Mouse (Mus musculus): ENCODE results near the gene Hdlbp. TPM values are rescaled to one million over a fixed set of nuclear protein-coding genes. Genes with fewer than 3 reads are reported as not detected.
"Not testable (repeated sequence)": the region's sequence is repeated elsewhere in the genome, so short reads cannot be mapped to it uniquely, and the experiment has no call there.

Gene Hdlbp
- total RNA-seq (2022), result 100 to 1,000 TPM; 315 to 387 (median 363) TPM

DNA sequence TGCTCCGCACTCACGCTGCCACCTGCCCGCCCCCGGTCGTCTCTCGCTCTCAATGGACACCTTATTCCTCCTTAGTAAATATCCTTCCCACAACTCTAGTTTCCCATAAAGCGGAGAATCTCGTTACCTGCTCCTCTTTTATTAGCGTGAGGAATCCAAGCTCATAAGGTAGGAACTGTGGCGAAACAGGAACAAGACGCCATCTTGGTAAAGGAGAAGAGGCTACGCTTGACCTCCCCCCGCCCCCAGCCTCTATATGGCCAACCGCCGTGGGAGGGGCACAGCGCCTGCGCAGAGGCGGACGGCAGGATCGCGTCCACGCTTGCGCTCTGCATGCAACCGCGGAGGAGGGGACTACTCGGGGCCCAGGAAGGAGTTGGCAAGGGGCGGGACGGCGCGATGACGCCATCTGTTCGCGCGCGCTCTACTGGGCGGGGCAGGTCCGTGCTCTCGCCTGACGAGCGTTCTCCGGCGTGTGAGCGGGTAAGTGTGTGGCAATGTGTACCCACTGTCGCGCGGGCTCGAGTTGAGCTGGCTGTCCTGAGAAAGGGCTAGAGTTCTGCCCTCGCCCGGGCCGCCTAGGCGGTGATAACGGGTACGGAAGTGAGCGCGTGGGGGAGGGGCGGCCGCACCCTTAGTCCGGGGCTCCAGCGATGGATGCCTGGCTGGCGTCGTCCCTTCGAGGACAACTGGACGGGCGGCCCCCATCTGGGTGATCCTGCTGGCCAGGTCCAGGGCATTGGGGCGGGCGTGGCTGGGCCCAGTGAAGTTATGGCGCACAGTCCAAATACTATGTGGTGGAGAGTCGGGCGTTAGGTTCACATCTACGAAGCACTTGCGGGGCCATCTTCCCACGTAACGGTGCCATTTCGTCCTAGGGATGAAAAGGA is at the start of gene Hdlbp:
Gene Hdlbp (minus strand): TSS at position 230 of the 890 bp plus-strand sequence.
- DNase-seq (ENCODE audit: low spot score in 2 of 2), result peak; percentile 97 to 99

DNA sequence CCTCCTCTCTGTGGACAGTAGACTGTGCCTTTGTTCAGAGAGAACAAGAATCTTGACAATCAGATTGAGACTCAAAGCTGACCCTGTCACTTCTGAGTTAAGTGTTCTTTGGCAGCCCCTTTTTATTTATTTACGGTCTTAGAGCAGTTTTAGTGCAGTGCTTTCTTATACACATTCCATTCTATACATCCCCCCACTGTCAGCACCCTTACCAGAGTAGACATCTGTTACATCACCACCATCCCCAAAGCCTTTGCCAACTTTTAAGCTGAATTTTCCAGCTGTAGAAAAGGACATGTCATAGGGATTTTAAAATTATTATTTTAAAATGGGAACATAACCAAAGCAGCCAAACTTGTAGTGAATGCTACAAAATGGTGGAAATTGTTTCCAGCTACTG is 43.7 kb upstream of the Hdlbp start:
- DNase-seq (ENCODE audit: low spot score in 2 of 2), result no peak

DNA sequence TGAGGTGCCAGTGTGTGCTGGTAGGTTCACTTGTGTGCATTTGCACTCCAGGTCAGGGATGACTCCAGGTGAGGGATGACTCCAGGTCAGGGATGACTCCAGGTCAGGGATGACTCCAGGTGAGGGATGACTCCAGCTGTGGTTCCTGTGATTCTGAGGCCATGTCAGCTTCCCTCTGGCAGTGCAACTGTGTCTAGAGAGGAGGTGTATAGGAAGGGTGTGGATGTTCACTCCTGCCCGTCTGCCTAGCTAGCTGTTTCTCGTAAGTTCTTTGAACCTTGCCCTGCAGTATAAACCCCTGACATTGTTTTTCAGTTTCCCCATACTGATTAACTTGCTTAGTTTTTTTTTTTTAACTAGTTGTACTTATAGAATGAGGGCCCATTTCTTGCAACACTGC is 42.9 kb upstream of the Hdlbp start:
- DNase-seq (ENCODE audit: low spot score in 2 of 2), result no peak

DNA sequence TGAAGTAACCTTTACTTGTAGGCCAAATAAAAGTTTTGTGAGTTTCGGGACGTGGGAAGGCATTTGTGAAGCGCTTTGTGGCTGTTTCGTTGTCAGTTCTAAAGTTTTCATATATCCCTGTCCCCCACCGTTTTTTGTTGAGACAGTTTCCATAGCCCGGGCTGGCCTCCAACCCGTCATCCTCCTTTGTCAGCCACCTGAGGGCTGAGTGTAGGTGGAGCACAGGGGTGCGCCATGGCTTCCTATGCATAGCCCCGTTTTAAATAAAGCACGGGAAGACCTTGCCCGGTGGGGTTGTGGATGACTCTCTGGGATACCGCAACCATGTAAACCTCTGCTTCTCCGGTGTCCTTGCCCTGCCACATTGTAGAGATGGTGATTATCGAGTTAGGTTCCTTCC is 34.6 kb upstream of the Hdlbp start:
- no peak for DNase-seq (ENCODE audit: low spot score in 2 of 2)

DNA sequence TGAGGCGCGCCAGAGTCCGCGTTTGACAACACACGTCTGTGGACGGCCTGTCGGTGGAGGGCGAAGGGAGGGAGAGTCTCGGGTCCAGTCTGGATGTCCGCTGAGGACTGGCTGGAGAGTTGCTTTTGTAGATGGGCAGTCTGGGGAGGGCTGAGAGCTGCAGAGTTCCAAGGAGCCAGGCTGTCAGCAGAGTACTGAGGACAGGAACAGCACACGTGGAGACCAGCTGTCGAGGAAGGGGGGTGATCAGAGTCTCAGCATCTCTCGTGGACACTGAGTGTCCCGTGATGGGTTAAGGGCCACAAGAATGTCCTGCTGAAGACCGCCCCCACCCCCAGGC is 33.7 kb upstream of the Hdlbp start:
- no peak for DNase-seq (ENCODE audit: low spot score in 2 of 2)

DNA sequence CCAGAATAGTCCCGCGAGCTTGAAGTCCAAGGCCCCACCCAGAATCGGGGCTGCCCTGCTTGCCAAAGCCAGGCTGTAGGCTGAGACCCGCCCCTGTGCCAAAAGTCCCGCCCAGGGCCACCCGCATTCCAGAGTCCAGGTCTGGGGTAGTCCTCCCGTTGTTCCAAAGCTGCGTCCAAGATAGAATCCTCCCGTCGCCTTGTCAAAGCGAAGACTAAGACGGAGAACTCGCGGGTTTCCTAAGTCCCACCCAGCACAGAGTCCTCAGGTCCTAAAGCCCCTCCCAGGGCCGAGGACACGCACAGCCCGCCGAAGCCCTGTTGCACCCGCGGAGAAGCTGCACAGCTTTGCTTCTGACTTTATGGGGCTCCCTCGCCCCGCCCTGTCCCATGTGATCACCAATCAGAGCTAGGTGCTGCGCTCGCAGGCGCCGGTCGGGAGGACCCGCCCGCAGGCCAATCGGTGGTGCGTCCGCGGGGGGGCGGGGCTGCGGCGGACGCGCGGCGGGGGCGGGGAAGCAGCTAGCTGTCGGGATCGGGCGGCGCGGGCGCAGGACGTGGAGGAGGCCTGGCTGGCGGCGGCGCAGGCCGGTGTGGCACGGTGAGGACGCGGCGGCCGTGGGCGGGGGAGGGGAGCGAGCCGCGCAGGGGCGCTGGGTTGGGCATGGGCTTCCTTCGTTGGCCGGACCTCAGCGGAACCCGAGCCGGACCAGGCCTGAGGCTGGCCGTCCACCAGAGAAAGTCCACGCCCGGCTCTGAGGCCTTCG is 33.2 kb upstream of the Hdlbp start, which contains the start of gene Farp2:
Gene Farp2 (plus strand): TSS at position 495 of the 766 bp plus-strand sequence.
- peak; percentile 92 to 95 for DNase-seq (ENCODE audit: low spot score in 2 of 2)

DNA sequence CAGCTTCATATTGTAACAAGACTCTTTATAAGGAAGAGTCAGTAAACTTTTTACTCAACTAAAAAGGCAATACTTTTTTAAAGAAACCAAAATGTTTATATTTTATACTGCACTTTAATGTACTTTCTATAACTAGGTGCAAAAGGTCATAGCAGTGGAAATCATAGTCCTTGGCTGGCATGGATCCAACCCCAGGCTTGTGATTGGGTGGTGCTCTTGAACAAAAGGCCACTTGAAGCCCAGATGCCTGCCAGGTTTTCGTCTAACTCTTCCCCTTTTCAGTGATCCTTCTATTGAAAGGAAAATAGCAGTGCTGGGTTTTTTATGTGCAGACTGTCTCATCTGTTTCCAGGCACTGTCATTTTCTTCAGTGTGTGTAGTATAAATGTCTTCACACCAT is 30.0 kb upstream of the Hdlbp start:
- DNase-seq (ENCODE audit: low spot score in 2 of 2), result not testable (repeated sequence)

DNA sequence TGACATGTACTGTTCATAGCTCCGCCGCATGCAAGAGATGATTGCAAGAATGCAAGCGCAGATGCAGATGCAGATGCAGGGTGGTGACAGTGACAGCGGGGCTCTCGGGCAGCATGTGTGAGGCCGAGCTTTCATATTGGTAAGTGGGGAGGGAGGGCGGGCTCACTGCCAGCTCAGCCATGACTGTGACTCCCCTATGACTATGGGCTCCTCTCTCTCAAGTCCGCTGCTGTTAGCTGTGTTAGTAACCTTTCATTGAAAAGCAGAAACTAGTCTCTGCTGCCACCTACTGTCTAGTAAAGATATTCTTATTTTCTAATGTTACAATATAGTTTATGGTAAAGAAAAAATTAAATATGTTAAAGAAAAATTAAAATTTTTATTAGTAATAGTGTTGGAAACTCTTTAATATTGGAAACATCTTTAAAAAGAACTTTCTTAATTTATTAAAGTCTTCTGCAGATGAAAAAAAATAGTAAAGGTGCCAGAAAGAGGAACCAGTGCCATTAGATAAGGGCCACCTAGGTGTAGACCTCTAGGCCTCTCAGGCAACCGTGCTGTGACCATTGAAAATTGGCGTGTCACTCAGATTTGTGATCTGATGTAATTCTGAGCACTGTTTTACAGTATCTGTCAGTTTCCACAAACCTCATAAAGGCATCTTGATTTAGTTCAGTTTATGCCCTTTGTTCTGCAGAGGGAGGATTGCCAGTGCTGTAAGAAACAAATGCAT is 28.5 kb upstream of the Hdlbp start:
- no peak for DNase-seq (ENCODE audit: low spot score in 2 of 2)

DNA sequence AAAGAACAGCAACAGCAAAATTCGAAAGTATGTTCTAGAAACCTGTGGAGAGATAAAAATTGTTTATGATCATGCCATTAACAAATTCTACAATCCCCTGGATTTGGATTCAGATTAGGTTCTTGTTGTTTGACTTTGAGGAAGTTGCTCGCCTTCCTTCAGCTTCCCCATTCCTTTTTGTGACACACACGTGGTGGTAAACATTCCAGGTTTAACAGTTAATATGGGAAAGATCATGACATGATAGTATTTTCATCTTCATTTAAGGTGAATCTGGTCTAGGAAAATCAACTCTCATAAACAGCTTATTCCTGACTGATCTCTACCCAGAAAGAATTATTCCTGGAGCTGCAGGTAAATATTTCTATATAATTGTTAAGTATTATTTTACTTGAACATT is 16.7 kb upstream of the Hdlbp start:
- DNase-seq (ENCODE audit: low spot score in 2 of 2), result no peak

DNA sequence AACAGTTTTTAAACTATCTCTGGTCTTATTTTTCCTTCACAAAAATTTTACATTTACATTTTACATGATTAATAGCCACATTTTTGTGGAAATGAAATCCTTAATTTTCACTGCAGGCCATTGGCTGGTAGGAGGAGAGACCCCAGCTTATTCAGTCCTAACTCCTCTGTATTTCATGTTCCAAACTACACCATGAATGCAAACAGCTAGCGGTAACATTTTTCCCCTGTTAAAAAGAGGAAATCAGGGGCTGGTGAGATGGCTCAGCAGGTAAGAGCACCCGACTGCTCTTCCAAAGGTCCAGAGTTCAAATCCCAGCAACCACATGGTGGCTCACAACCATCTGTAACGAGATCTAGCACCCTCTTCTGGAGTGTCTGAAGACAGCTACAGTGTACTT is 7.7 kb upstream of the Hdlbp start:
- DNase-seq (ENCODE audit: low spot score in 2 of 2), result not testable (repeated sequence)

DNA sequence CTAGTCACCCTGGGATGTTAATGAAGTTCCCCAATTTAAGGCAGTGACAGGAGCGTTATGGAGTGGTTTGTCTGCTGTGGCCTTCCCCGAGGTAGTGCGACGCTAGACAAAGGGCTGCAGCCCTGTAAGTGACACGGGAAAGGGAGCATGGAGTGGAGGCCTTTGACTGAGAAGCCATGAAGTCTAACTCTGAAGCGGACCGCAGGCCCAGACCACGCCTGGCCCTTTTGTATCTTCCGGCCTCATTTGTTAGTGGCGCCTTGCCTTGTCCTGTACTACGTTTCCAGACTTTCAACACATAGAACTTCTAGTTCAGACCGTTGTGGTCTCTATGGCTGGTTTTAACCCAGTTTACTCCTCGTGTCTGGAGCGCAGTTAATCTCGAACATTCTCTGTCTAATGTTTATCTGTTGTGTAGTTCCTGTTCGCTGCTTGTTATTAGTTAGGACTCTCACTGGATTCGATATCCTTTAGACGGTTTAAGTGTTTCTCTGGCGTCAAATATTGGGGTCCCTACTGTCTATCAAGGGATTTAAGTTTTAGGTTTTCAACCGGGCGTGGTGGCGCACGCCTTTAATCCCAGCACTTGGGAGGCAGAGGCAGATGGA is 965 bp upstream of the Hdlbp start:
- no peak for DNase-seq (ENCODE audit: low spot score in 2 of 2)

DNA sequence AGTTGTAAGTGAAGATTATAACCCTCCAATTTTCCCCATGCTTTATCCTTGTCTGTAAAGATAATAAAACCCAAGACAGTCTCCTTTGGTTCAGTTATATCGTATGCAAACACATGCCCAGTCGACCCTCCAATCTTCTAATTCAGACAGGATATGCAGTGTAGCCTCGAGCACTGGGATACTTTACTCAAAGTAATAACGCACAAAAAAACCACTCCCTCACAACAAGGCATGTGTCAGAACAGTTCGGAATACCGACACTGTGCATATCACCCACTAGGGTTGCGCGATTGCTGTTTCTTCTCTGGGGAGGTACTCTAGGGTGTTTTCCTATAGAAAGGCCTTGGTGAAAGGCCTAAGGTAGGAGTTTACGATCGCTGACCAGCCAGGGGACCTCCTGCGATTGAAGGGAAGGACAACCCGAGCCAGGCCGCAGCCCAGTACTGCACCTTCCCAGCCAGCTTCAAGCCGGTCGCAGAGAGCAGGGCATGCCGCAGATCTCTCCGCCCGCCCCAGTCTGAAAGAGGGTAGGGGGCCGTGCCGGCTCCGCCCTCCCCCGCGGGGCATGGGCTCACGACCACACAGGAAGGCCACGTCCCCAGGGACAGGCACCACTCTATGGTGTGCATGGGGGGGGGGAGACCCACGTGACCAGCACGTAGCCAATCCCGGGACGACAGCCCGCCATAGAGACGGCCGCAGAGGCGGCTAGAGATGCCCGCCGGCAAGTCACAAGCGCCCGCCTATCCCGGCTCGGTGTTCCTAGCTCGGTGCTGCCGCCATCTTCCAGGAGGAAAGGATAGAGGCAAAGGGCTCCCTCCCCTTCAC is 643 bp downstream of the Hdlbp start:
- peak; percentile 97 to 98 for DNase-seq (ENCODE audit: low spot score in 2 of 2)

DNA sequence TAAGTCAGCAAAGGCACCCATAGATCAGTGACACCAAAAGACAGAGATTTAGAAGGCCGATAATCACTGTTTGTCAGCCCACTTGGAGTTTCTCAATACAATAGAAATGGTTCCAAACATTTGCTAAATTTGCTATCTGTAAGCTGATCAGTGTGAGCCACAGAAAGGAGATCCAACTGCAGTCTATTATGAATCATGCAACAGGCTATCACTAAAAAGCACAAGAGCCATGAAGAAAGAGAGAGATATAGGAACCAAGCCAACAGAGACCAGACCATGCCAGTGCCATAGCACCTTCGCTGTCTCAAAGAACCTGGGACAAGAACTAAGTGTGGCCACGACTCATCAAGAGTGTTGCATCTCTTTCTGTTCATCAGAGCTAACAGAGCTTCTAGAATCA is 2.9 kb downstream of the Hdlbp start:
- no peak for DNase-seq (ENCODE audit: low spot score in 2 of 2)

DNA sequence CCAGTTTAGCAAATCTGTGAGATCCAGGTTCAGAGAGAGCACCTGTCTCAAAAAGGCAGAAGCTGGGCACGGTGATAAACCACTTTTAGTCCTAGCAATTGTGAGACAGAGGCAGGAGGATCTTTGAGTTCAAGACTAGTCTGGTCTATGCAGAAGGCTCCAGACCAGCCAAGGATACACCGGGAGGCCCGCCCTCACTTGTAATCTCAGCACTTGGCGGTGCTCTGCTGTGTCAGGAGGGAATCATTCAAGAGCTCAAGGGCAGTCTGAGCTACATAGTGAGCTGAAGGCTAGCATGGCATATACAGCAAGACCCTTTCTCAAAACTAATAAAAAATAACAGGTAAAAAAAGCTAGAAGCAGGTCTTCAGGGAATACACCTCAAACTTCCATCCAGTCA is 10.0 kb downstream of the Hdlbp start:
- no peak for DNase-seq (ENCODE audit: low spot score in 2 of 2)

DNA sequence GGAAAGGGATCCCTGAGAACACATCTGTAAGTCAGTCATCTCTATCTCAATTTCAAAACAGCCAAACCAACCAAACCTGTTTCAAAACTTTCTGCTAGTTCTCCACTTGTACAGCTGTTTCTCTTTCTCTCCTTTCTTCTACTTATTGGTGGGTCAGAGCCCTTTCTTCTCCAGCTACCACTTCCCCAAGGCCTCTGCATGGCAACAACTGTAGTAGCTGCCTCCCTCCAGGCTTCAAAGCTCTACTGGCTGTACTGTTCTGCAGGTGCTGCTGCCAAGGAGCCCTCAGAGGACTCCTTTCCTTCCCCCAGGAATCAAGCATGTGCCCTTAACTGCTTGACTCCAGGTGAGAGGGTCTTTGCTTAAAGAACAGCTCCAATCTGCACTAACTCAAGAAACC is 12.9 kb downstream of the Hdlbp start:
- no peak for DNase-seq (ENCODE audit: low spot score in 2 of 2)

DNA sequence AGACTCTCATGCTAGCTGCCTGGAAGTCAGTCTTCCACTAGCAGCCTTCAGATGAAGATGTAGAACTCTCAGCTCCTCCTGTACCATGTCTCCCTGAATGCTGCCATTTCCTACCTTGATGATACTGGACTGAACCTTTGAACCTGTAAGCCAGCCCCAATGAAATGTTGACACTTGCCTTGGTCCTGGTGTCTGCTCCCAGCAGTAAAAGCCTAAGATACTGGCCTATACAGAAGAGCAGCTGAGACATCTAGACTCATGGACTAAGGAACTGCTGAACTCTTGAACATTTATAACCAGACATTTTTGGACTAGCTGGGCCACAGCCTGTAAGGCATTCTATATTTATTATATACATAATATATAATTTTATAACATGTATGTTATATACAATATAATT is 13.5 kb downstream of the Hdlbp start:
- no peak for DNase-seq (ENCODE audit: low spot score in 2 of 2)

DNA sequence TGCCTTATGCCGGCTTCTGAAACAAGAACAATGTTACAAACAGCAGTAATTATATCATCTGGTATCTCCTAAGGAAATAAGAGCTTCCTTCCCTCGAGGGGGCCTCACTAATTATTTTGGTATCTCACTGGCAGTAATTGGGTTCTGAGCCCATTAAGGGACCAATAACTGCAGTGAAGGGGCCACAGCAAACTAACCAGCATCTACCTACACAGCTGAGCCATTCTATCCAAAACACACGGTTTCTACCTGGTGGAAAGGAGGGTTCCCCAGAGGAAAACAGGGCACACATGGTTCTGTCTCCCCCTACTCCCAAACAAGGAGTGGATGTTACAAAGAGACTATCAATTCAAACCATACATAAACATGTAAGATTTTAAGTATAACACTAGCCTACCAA is 19.5 kb downstream of the Hdlbp start:
- no peak for DNase-seq (ENCODE audit: low spot score in 2 of 2)

DNA sequence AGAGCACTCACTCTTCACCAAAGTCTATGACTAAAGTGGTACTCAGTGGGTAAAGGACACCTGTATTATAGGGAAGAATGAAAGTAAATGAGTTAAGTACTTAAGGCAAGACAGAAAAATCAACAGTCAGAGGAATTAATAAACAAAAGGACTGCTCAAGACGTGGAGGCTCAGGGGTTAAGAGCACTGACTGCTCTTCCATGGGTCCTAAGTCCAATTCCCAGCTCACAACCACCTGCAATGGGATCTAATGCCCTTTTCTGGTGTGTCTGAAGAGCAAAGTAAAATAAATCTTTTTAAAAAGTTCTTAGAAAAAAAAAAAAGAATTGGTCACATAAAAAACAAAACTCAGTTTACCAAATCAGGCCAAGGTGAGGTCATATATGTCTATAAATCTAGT is 20.3 kb downstream of the Hdlbp start:
- DNase-seq (ENCODE audit: low spot score in 2 of 2), result no peak

DNA sequence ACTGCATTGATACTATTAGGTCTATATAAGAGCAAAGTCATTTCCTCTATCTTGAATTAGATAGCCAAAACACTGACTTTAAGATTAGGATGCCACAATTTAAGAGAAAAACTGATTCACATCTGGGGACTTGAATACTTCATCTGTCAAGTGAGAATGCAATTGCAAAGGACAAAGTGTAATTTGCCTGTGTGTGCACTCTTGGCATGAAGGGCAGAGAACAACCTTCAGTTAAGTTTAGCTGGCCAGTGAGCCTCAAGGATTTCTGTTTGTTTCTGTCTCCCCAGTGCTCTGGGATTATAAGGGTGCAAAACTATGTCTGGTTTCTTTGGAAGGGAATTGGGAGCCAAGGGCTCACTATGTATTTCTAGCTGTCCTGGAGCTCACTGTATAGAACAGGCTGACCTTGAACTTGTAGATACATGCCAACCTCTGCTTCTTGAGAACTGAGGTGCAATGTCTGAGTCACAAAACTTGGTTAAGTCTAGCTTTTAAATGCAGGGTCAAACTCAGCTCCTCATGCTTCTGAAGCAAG is 24.8 kb downstream of the Hdlbp start:
- no peak for DNase-seq (ENCODE audit: low spot score in 2 of 2)

DNA sequence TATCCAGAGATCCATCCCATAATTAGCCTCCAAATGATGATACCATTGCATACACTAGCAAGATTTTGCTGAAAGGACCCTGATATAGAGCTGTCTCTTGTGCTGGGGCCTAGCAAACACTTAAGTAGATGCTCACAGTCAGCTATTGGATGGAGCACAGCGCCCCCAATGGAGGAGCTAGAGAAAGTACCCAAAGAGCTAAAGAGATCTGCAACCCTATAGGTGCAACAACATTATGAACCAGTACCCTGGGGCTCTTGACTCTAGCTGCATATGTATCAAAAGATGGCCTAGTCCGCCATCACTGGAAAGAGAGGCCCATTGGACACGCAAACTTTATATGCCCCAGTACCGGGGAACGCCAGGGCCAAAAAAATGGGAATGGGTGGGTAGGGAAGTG is 28.5 kb downstream of the Hdlbp start:
- not testable (repeated sequence) for DNase-seq (ENCODE audit: low spot score in 2 of 2)

DNA sequence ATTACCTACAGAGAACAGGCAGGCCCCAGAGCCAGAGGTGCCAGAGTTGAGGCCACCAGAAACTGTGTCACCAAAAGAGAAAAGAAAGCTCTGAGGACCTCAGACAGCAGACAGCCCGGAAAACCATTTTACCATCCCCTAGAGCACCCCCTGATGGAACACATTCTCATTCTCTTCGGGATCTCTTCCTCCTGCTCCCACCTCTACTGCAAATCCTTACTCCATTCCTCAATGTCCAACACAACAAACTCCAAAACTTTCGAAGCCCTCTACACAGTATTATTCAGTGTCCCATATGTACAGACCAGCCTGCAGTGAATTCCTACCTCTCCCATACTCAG is 32.8 kb downstream of the Hdlbp start:
- no peak for DNase-seq (ENCODE audit: low spot score in 2 of 2)

Data from gastrocnemius, adult 8-10 months (tissue).